Mouse (Mus musculus): ENCODE results near the gene Mettl22.

The Mettl22 gene

GRCm38 (mm10) chr16:8509894-8510293 lies 39.3 kb downstream of the Mettl22 start:
- DNase-seq (ENCODE audit: low read depth, low spot score), result no peak

- no peak for DNase-seq (ENCODE audit: low read depth, low spot score)
Observed at GRCm38 (mm10) chr16:8512830-8513229, 42.2 kb downstream of the Mettl22 start.

- peak; percentile 79 for DNase-seq (ENCODE audit: low read depth, low spot score)
Observed at GRCm38 (mm10) chr16:8513236-8513906, 42.8 kb downstream of the Mettl22 start, which contains the start of gene Abat. TSS of gene Abat (plus strand) at chr16:8513429.

GRCm38 (mm10) chr16:8514180-8514579 lies 43.6 kb downstream of the Mettl22 start:
- DNase-seq (ENCODE audit: low read depth, low spot score), result peak; percentile 14

- no peak for DNase-seq (ENCODE audit: low read depth, low spot score)
Observed at GRCm38 (mm10) chr16:8520525-8520924, 49.9 kb downstream of the Mettl22 start.

GRCm38 (mm10) chr16:8521322-8521721 lies 50.7 kb downstream of the Mettl22 start:
- DNase-seq (ENCODE audit: low read depth, low spot score), result no peak

- DNase-seq (ENCODE audit: low read depth, low spot score), result no peak
Observed at GRCm38 (mm10) chr16:8523480-8524144, 53.0 kb downstream of the Mettl22 start.

- DNase-seq (ENCODE audit: low read depth, low spot score), result no peak
Observed at GRCm38 (mm10) chr16:8524163-8524847, 53.7 kb downstream of the Mettl22 start.

GRCm38 (mm10) chr16:8525293-8525692 lies 54.7 kb downstream of the Mettl22 start:
- DNase-seq (ENCODE audit: low read depth, low spot score), result no peak

GRCm38 (mm10) chr16:8525877-8526276 lies 55.3 kb downstream of the Mettl22 start:
- no peak for DNase-seq (ENCODE audit: low read depth, low spot score)

- no peak for DNase-seq (ENCODE audit: low read depth, low spot score)
Observed at GRCm38 (mm10) chr16:8529389-8529788, 58.8 kb downstream of the Mettl22 start.

GRCm38 (mm10) chr16:8530018-8530417 lies 59.4 kb downstream of the Mettl22 start:
- DNase-seq (ENCODE audit: low read depth, low spot score), result no peak

- no peak for DNase-seq (ENCODE audit: low read depth, low spot score)
Observed at GRCm38 (mm10) chr16:8532461-8532860, 61.9 kb downstream of the Mettl22 start.

GRCm38 (mm10) chr16:8532894-8533293 lies 62.3 kb downstream of the Mettl22 start:
- DNase-seq (ENCODE audit: low read depth, low spot score), result no peak

GRCm38 (mm10) chr16:8533477-8533876 lies 62.9 kb downstream of the Mettl22 start:
- no peak for DNase-seq (ENCODE audit: low read depth, low spot score)

- DNase-seq (ENCODE audit: low read depth, low spot score), result no peak
Observed at GRCm38 (mm10) chr16:8534466-8535200, 64.0 kb downstream of the Mettl22 start.

- no peak for DNase-seq (ENCODE audit: low read depth, low spot score)
Observed at GRCm38 (mm10) chr16:8535411-8535810, 64.8 kb downstream of the Mettl22 start.

GRCm38 (mm10) chr16:8539150-8539865 lies 68.7 kb downstream of the Mettl22 start:
- DNase-seq (ENCODE audit: low read depth, low spot score), result no peak

Data from skeletal muscle tissue, adult 2 months (tissue).